8 mouse cellular contexts compared by ENCODE assay signal in genomic region chr8:123137645-123138077, GRCm38 (mm10). TPM values are rescaled to one million over a fixed set of nuclear protein-coding genes. Genes with fewer than 3 reads are reported as not detected.
A peak's percentile ranks its signal among the peaks of the same experiment; 100 is the strongest.
DNase-seq lines count a peak whose midpoint lies in the region; ATAC-seq and TF ChIP-seq lines count a peak whose summit lies in the region.

No protein-coding gene starts in this region.

- H3K27me3 ChIP-seq in liver, postnatal 0 days (ENCODE audit: insufficient read depth, low read length): 0 out of 2 replicates have a peak, but pooled peaks cover 3% of the 10 kb centered on the region

- H3K4me2 ChIP-seq in liver, postnatal 0 days (ENCODE audit: low read depth, low read length): no peak overlapping the region

- TF ChIP-seq CTCF in liver, postnatal 0 days (IDR thresholded peaks at IDR 0.05; ENCODE audit: low read depth): no peak

- no peak overlapping the region for H3K9ac ChIP-seq in liver, postnatal 0 days (replicated peaks)

- H3K27ac ChIP-seq in liver, postnatal 0 days (ENCODE audit: low read depth): no peak overlapping the region

- H3K36me3 ChIP-seq in liver, postnatal 0 days (replicated peaks; ENCODE audit: insufficient read depth, low read length): no peaks in the 10 kb centered on the region

- peak; percentile 66 for DNase-seq in liver
- DNase-seq in liver, postnatal 0 days: no peak
- DNase-seq in embryo, embryonic 10.5 days (ENCODE audit: low spot score): peak; percentile 60
- peak; percentile 43 to 67 for DNase-seq in frontal cortex, postnatal 36 days (ENCODE audit: low spot score in 2 of 2)
- DNase-seq in kidney, postnatal 10 days: peak; percentile 76
- DNase-seq in lung, postnatal 14 days: peak; percentile 30
- DNase-seq in urinary bladder, postnatal 36 days (ENCODE audit: low spot score in 2 of 2): peak; percentile 26 to 50
- no peak for DNase-seq in cerebellum, adult 9-10 months

- H3K9me3 ChIP-seq in liver, postnatal 0 days (ENCODE audit: low read length): no peaks in the 10 kb centered on the region; the same call in 1 of the 2 replicates

- no peak for ATAC-seq in liver, postnatal 0 days

- no peak overlapping the region for H3K4me3 ChIP-seq in liver, postnatal 0 days (ENCODE audit: low read depth, low read length)

- H3K4me1 ChIP-seq in liver, postnatal 0 days (ENCODE audit: insufficient read depth): no peaks in the 10 kb centered on the region

- 35% methylated on average over 2 of the region's 2 CpGs for WGBS in liver, postnatal 0 days (ENCODE audit: insufficient replicate concordance)

- TF ChIP-seq EP300 in liver, postnatal 0 days (IDR thresholded peaks at IDR 0.05; ENCODE audit: low read depth): no peak

RNA-seq across cellular contexts. Expression of gene Sult5a1, which starts 20.5 kb away (rescaled TPM):
- 2.4 and 4.0 TPM in 2 replicates for polyA plus RNA-seq in liver, postnatal 0 days (2015; fragmentation: Nextera tagmentation; extraction: Ambion mirVana)

RNA-seq across cellular contexts. Expression of gene Cpne7, which starts 20.5 kb away (rescaled TPM):
- polyA plus RNA-seq in liver, postnatal 0 days (2015; fragmentation: Nextera tagmentation; extraction: Ambion mirVana): 0.06 TPM in 2 replicates

RNA-seq across cellular contexts. Expression of gene Rpl13, which starts 35.5 kb away (rescaled TPM):
- polyA plus RNA-seq in liver, postnatal 0 days (2015; fragmentation: Nextera tagmentation; extraction: Ambion mirVana): 811 and 871 TPM in 2 replicates

RNA-seq across cellular contexts. Expression of gene Dpep1, which starts 48.4 kb away (rescaled TPM):
- polyA plus RNA-seq in liver, postnatal 0 days (2015; fragmentation: Nextera tagmentation; extraction: Ambion mirVana): 0.99 and 1.2 TPM in 2 replicates

Comparison
In these comparisons a context has a peak if more than half of its experiments do, and no peak if none do; other contexts are left out.
1. DNase-seq: peak in liver (single experiment), embryo, embryonic 10.5 days (single experiment), frontal cortex, postnatal 36 days (2 of 2), kidney, postnatal 10 days (single experiment), lung, postnatal 14 days (single experiment) and urinary bladder, postnatal 36 days (2 of 2); none in liver, postnatal 0 days (single experiment) and cerebellum, adult 9-10 months (single experiment).